Mouse (Mus musculus) heart, embryonic 10.5 days (tissue): Measurements from ENCODE around the gene Rcor2. TPM values are rescaled to one million over a fixed set of nuclear protein-coding genes. Genes with fewer than 3 reads are reported as not detected.

ENCODE experiments used
- DNase-seq: peaks from one replicate; pipeline ENCODE4 v3.0.0-alpha.2; 2017; ENCODE audit warnings: low spot score
- H3K27ac ChIP-seq: fragments of 300-500 bp; sonication (generic); 2 replicates; pipeline ENCODE4 v1.5.1; 2016; ENCODE audit warnings: mild to moderate bottlenecking
- H3K27me3 ChIP-seq: fragments of 300-500 bp; sonication (generic); 2 replicates; pipeline ENCODE4 v1.6.1; 2016; ENCODE audit warnings: mild to moderate bottlenecking; ENCODE audit not compliant: poor library complexity, insufficient read depth, severe bottlenecking
- H3K36me3 ChIP-seq: fragments of 300-500 bp; sonication (generic); 2 replicates; pipeline ENCODE4 v1.6.1; 2016; ENCODE audit warnings: mild to moderate bottlenecking, moderate library complexity
- H3K4me1 ChIP-seq: fragments of 300-500 bp; sonication (generic); 2 replicates; pipeline ENCODE4 v1.6.1; 2016; ENCODE audit warnings: mild to moderate bottlenecking
- H3K4me3 ChIP-seq: fragments of 300-500 bp; sonication (generic); 2 replicates; pipeline ENCODE4 v1.5.1; 2016; ENCODE audit warnings: mild to moderate bottlenecking, moderate library complexity
- H3K9me3 ChIP-seq: fragments of 300-500 bp; sonication (generic); 2 replicates; pipeline ENCODE4 v1.6.1; 2016; ENCODE audit warnings: mild to moderate bottlenecking, moderate library complexity
- WGBS: fragments of 180-500 bp; shearing (Covaris S2); methylation state at CpG from one replicate; pipeline ENCODE4 v1.1.7; 2016; 5-methylcytosine and 5-hydroxymethylcytosine counted together
- polyA plus RNA-seq: library from polyadenylated mRNA; unstranded; fragments of >200 nt; fragmentation: Nextera tagmentation; extraction: Ambion mirVana; gene quantifications from 2 replicates; pipeline ENCODE4 v1.2.1, GENCODE M21; 2016

Rcor2 gene
- polyA plus RNA-seq, 1 experiment from 2014 or later = 27.1 TPM

DNA sequence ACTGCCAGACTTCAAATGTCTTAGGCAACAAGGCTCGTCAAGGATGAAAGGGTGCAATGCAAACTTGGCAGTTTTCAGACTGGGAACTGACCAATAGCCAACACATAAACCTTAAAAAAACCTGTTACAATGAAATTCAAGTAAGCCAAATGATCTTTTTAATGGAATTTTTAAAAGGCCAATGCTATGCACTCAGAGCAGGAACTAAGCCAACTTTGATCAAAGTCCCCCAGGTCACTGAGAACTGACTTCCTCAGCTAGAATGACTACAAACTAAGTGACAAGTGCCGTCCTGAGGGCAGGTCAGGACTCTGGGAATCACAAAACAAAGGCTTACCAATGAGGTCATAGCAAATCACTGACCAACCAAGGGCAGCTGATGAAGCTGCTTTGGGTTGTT, 53.1 kb downstream of the Rcor2 start:
- no peak for DNase-seq
- Histone ChIP-seq H3K4me3 (no peak overlapping the region), H3K27me3 (no peaks in the 10 kb centered on the region), H3K9me3 (no peaks in the 10 kb centered on the region), H3K4me1 (0 out of 2 replicates have a peak, but pooled peaks cover 2% of the 10 kb centered on the region), H3K27ac (no peak overlapping the region), H3K36me3 (no peaks in the 10 kb centered on the region)
- 63% methylated on average over 2 of the region's 2 CpGs for WGBS

GRCm38 (mm10) chr19:7321391-7321790, 54.3 kb downstream of the Rcor2 start:
- Histone ChIP-seq H3K27ac (no peak overlapping the region), H3K4me1 (0 out of 2 replicates have a peak, but pooled peaks cover 2% of the 10 kb centered on the region), H3K9me3 (no peaks in the 10 kb centered on the region), H3K4me3 (no peak overlapping the region), H3K27me3 (no peaks in the 10 kb centered on the region), H3K36me3 (peaks cover 1% of the 10 kb centered on the region)
- DNase-seq = no peak
- WGBS = 86% methylated on average over 3 of the region's 3 CpGs

Other genes starting within 250 kb of the Rcor2 start
- gene Fermt3, start 247.9 kb upstream of the Rcor2 start, polyA plus RNA-seq = 10.6 and 22.7 TPM in 2 replicates
- gene Stip1, start 227.4 kb upstream of the Rcor2 start, polyA plus RNA-seq = 320 and 388 TPM in 2 replicates
- 8.0 and 12.4 TPM in 2 replicates for gene Macrod1, start 210.5 kb upstream of the Rcor2 start, polyA plus RNA-seq
- 0.53 and 1.0 TPM in 2 replicates for gene Flrt1, start 161.6 kb upstream of the Rcor2 start, polyA plus RNA-seq
- gene Otub1, start 61.0 kb upstream of the Rcor2 start, polyA plus RNA-seq = 198 and 212 TPM in 2 replicates
- gene Cox8a, start 49.7 kb upstream of the Rcor2 start, polyA plus RNA-seq = 1,294 and 1,907 TPM in 2 replicates
- gene Naa40, start 26.1 kb upstream of the Rcor2 start, polyA plus RNA-seq = 67.6 and 72.8 TPM in 2 replicates
- gene Mark2, start 74.5 kb downstream of the Rcor2 start, polyA plus RNA-seq = 37.4 and 50.6 TPM in 2 replicates
- gene Spindoc, start 115.7 kb downstream of the Rcor2 start, polyA plus RNA-seq = 26.8 and 35.5 TPM in 2 replicates
- 3.1 and 5.1 TPM in 2 replicates for gene 2700081O15Rik, start 150.3 kb downstream of the Rcor2 start, polyA plus RNA-seq
- 132 and 143 TPM in 2 replicates for gene Rtn3, start 216.0 kb downstream of the Rcor2 start, polyA plus RNA-seq
- gene Atl3, start 226.7 kb downstream of the Rcor2 start, polyA plus RNA-seq = 7.7 and 8.4 TPM in 2 replicates